Mouse (Mus musculus): ENCODE measurements around the gene Dnajc3. TPM values are rescaled to one million over a fixed set of nuclear protein-coding genes. Genes with fewer than 3 reads are reported as not detected.
A peak's percentile ranks its signal among the peaks of the same experiment; 100 is the strongest.

Dnajc3 gene
- polyA plus RNA-seq, 1 experiment from 2014 or later = 46.7 TPM

DNA sequence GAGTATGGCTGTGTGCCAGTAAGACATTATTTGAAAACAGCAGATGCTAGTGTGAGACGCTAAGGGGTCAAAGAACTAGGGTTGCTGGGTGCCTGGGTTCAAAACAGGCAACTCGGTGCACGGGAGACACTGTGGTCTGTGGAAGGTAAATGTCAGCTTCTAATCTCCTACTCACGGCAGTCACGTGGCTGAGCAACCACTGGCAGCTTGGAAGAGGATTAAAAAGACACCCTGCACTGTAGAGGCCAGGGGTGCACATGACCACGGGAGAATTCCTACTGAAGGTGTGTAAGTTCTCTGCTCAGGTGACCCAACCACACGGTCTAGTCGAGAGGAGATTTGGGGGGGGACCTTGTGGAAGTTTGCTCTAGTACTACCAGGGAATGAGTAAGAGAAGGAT, 30.2 kb upstream of the Dnajc3 start:
- Histone ChIP-seq H3K4me1 (ENCODE audit: control insufficient read depth, insufficient read depth, low read length) (peaks cover 6% of the 10 kb centered on the region; the same call in 1 of the 2 replicates), H3K27ac (ENCODE audit: low read depth, low read length) (no peak overlapping the region), H3K4me3 (ENCODE audit: low read length) (no peak overlapping the region), H3K4me2 (replicated peaks; ENCODE audit: low read depth, low read length) (no peak overlapping the region), H3K36me3 (ENCODE audit: control insufficient read depth, insufficient read depth, low read length) (peaks cover 48% of the 10 kb centered on the region), H3K9me3 (ENCODE audit: control insufficient read depth, low read length) (no peaks in the 10 kb centered on the region), H3K9ac (ENCODE audit: low read depth, low read length) (no peak overlapping the region), H3K27me3 (ENCODE audit: control insufficient read depth, insufficient read depth, low read length) (no peaks in the 10 kb centered on the region)
- no peak for ATAC-seq (ENCODE audit: low FRiP score, low TSS enrichment)
- WGBS = 67% methylated on average over 8 of the region's 8 CpGs

DNA sequence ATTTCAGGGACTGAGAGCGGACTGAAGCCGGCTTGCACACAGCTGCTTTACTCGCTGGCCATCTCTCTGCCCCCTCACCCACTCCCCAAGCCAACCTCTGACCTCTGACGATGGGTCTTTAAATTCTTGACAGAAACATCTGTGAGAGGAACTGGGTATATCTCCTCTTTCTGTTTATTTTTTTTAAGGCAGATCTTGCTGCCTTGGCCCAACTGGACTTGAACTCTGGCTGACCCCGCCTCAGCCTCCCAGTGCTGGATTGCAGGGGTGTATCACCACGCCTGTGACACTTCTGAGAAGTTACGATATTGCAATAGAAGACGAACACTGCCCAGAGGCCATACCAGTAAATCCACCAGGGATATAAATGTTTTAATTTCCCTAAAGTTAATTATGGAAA, 27.9 kb upstream of the Dnajc3 start:
- ATAC-seq (ENCODE audit: low FRiP score, low TSS enrichment) = peak; percentile 57
- Histone ChIP-seq H3K27ac (ENCODE audit: low read depth, low read length) (0 out of 2 replicates have a peak overlapping the region, but pooled peaks have one; percentile 17), H3K4me1 (ENCODE audit: control insufficient read depth, insufficient read depth, low read length) (peaks cover 6% of the 10 kb centered on the region; the same call in 1 of the 2 replicates), H3K9ac (ENCODE audit: low read depth, low read length) (no peak overlapping the region), H3K27me3 (ENCODE audit: control insufficient read depth, insufficient read depth, low read length) (no peaks in the 10 kb centered on the region), H3K9me3 (ENCODE audit: control insufficient read depth, low read length) (no peaks in the 10 kb centered on the region), H3K36me3 (ENCODE audit: control insufficient read depth, insufficient read depth, low read length) (peaks cover 35% of the 10 kb centered on the region), H3K4me3 (ENCODE audit: low read length) (no peak overlapping the region), H3K4me2 (replicated peaks; ENCODE audit: low read depth, low read length) (no peak overlapping the region)
- WGBS = 27% methylated on average over 8 of the region's 8 CpGs

DNA sequence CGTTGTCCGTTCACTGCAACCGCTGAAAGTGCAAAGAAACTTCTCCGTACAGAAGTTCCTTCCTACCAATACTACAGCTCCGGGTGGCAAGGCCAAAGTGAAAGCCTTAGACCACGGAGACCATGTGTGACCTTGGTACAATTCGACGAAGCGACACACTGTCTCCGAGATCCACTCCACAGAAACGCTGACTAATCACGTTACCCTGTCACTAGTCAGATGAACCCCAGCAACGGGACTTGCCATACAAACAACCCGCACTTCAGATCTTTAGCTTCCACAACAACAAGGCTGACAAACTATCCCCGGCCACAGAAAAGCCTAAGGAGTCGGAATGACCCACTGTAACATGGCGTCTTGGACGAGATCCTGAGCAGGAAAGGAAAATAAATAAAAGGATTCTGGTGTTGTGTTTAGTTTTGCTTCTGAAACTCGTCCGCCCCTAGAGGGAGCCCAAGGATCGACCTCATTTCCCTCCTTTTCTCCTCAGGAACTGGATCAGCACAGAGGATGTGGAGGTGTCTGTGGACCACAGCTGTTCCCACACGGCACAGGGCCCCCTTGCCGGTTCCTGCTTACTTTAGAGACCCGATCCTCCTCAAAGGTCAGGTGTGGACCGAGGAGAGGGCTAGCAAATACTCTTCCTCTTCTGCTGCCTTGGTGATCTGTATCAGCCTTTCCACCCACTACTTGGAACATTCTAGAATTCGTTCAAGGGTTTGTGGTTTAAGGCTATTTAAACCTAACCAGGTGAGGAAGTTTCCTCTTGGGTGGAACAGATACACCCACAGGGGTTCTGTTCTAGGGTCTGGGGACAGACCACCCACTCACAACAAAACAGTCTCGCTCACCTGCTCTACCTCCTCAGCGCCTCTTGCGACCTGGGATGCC, 27.2 kb upstream of the Dnajc3 start:
- no peak overlapping the region for H3K9ac ChIP-seq (ENCODE audit: low read depth, low read length)
- H3K9me3 ChIP-seq (ENCODE audit: control insufficient read depth, low read length) = no peaks in the 10 kb centered on the region
- H3K4me1 ChIP-seq (ENCODE audit: control insufficient read depth, insufficient read depth, low read length) = peaks cover 6% of the 10 kb centered on the region; the same call in 1 of the 2 replicates
- 0 out of 2 replicates have a peak overlapping the region, but pooled peaks have one; percentile 0 for H3K4me3 ChIP-seq (ENCODE audit: low read length)
- H3K4me2 ChIP-seq (replicated peaks; ENCODE audit: low read depth, low read length) = peak overlapping the region; percentile 18; the same call in 1 of the 2 replicates
- H3K27ac ChIP-seq (ENCODE audit: low read depth, low read length) = peak overlapping the region; percentile 17; the same call in 1 of the 2 replicates
- H3K27me3 ChIP-seq (ENCODE audit: control insufficient read depth, insufficient read depth, low read length) = no peaks in the 10 kb centered on the region
- peak; percentile 53 for ATAC-seq (ENCODE audit: low FRiP score, low TSS enrichment)
- WGBS = 39% methylated on average over 29 of the region's 29 CpGs
- peaks cover 32% of the 10 kb centered on the region for H3K36me3 ChIP-seq (ENCODE audit: control insufficient read depth, insufficient read depth, low read length)

DNA sequence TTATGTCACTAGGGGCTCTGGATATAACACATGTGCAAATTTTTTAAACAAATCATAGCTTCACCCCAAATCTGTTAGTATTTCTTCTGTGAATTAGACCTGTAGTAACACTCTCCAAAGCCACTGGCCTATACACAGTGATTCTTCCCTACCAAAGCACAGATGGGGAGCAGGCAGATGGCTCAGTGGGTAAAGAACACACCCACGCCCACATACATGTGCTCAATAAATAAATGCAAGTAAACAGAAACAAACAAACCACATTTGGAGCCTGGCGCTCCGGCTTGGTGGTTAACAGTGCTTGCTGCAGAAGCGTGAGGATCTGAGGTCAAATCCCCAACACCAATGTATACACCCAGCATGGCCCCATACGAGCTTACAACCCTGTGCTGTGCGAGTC, 26.3 kb upstream of the Dnajc3 start:
- H3K36me3 ChIP-seq (ENCODE audit: control insufficient read depth, insufficient read depth, low read length) = peaks cover 28% of the 10 kb centered on the region
- no peak overlapping the region for H3K4me3 ChIP-seq (ENCODE audit: low read length)
- no peak for ATAC-seq (ENCODE audit: low FRiP score, low TSS enrichment)
- 95% methylated on average over 6 of the region's 6 CpGs for whole genome bisulfite sequencing
- H3K9me3 ChIP-seq (ENCODE audit: control insufficient read depth, low read length) = no peaks in the 10 kb centered on the region
- H3K9ac ChIP-seq (ENCODE audit: low read depth, low read length) = no peak overlapping the region
- no peaks in the 10 kb centered on the region for H3K27me3 ChIP-seq (ENCODE audit: control insufficient read depth, insufficient read depth, low read length)
- H3K4me2 ChIP-seq (replicated peaks; ENCODE audit: low read depth, low read length) = no peak overlapping the region
- H3K4me1 ChIP-seq (ENCODE audit: control insufficient read depth, insufficient read depth, low read length) = peaks cover 6% of the 10 kb centered on the region; the same call in 1 of the 2 replicates
- H3K27ac ChIP-seq (ENCODE audit: low read depth, low read length) = no peak overlapping the region

DNA sequence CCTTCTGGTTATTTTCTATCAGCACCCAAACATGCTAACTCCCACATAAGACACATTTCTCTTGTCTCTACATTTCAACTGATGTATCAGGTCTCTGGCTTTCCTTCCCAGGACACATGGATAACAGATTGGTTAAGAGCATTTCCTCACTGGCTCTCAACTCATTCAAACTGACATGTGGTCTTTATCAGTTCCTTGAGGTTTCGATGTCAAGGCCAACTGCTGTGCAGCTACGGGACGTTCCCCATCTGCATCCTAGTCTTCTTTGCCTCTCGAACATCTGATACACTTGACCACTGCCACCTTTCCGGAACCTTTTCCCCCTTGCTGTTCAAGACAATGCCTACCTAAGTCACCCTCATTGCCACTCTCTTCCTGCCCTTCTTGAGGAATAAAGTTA, 24.1 kb upstream of the Dnajc3 start:
- no peaks in the 10 kb centered on the region for H3K27me3 ChIP-seq (ENCODE audit: control insufficient read depth, insufficient read depth, low read length)
- no peaks in the 10 kb centered on the region for H3K4me1 ChIP-seq (ENCODE audit: control insufficient read depth, insufficient read depth, low read length)
- H3K4me2 ChIP-seq (replicated peaks; ENCODE audit: low read depth, low read length) = no peak overlapping the region
- H3K9me3 ChIP-seq (ENCODE audit: control insufficient read depth, low read length) = no peaks in the 10 kb centered on the region
- no peak overlapping the region for H3K27ac ChIP-seq (ENCODE audit: low read depth, low read length)
- 39% methylated on average over 5 of the region's 5 CpGs for WGBS
- no peak overlapping the region for H3K9ac ChIP-seq (ENCODE audit: low read depth, low read length)
- H3K4me3 ChIP-seq (ENCODE audit: low read length) = no peak overlapping the region
- ATAC-seq (ENCODE audit: low FRiP score, low TSS enrichment) = no peak
- H3K36me3 ChIP-seq (ENCODE audit: control insufficient read depth, insufficient read depth, low read length) = peaks cover 13% of the 10 kb centered on the region; the same call in 1 of the 2 replicates

DNA sequence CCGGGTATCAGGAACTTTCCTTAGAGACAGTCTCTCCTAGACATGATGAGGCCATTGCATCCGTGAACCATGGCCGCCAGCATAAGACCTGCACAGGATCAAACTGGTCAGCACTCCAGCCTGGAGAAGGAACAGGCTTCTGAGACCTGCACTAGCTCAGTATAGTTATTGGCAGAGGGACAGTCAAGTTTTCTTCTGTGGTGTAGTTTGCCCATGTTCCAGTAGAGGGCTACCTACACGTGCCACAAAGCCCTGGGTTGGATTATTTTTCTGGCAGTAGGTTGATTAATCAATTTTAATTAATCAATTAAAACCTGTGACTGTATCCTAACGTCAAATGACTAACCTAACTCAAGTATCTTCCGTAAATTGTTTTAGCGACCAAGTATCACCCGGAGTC, 18.8 kb upstream of the Dnajc3 start:
- Histone ChIP-seq H3K9me3 (ENCODE audit: control insufficient read depth, low read length) (no peaks in the 10 kb centered on the region), H3K4me3 (ENCODE audit: low read length) (no peak overlapping the region), H3K36me3 (ENCODE audit: control insufficient read depth, insufficient read depth, low read length) (peaks cover 11% of the 10 kb centered on the region; the same call in 1 of the 2 replicates), H3K9ac (ENCODE audit: low read depth, low read length) (no peak overlapping the region), H3K4me1 (ENCODE audit: control insufficient read depth, insufficient read depth, low read length) (peaks cover 16% of the 10 kb centered on the region), H3K27ac (ENCODE audit: low read depth, low read length) (no peak overlapping the region), H3K27me3 (ENCODE audit: control insufficient read depth, insufficient read depth, low read length) (peaks cover 8% of the 10 kb centered on the region), H3K4me2 (replicated peaks; ENCODE audit: low read depth, low read length) (no peak overlapping the region)
- no peak for ATAC-seq (ENCODE audit: low FRiP score, low TSS enrichment)
- 68% methylated on average over 8 of the region's 8 CpGs for WGBS

DNA sequence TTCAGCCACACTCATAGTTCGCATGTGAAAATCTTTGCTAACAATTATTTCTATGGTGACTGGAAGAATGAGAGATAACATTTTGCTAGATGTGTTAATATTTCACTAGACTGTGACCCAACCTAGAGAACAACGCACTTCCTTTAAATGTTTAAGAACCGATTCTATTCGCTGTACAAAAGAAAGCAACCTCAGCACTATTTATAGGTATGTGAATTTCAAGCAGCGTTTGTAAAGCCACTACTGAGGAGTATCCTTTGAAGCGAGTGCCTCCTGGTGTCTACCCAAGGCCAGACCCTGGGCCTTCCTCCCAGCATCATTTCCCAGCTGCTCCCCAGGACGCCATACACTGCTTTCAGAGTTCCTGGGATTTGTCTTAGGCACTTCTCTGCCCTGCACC, 17.1 kb upstream of the Dnajc3 start:
- Histone ChIP-seq H3K4me3 (ENCODE audit: low read length) (no peak overlapping the region), H3K27ac (ENCODE audit: low read depth, low read length) (no peak overlapping the region), H3K4me2 (replicated peaks; ENCODE audit: low read depth, low read length) (no peak overlapping the region), H3K27me3 (ENCODE audit: control insufficient read depth, insufficient read depth, low read length) (peaks cover 8% of the 10 kb centered on the region), H3K9ac (ENCODE audit: low read depth, low read length) (no peak overlapping the region), H3K36me3 (ENCODE audit: control insufficient read depth, insufficient read depth, low read length) (peaks cover 11% of the 10 kb centered on the region; the same call in 1 of the 2 replicates), H3K4me1 (ENCODE audit: control insufficient read depth, insufficient read depth, low read length) (peaks cover 16% of the 10 kb centered on the region), H3K9me3 (ENCODE audit: control insufficient read depth, low read length) (no peaks in the 10 kb centered on the region)
- 61% methylated on average over 7 of the region's 7 CpGs for WGBS
- ATAC-seq (ENCODE audit: low FRiP score, low TSS enrichment) = no peak

DNA sequence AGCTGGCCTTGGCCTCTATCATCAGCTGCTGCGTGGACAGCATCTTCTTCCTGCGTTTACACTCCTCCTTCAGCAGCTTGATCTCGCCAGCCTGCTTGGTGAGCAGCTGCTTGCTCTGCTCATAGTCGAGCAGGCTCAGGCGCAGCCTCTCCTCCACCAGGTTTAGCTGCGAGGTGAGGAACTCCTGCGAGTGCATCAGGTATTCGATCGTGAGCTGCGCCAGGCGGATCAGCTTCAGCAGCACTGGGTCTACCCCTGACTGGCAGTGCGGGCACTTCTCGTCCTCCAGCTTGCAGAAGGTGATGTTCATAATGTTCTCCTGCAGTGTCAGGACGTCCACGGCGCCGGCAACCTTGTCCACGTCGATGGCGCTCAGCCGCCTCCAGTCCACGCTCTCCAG, 15.5 kb upstream of the Dnajc3 start:
- Histone ChIP-seq H3K9ac (ENCODE audit: low read depth, low read length) (peak overlapping the region; percentile 51), H3K4me2 (replicated peaks; ENCODE audit: low read depth, low read length) (peak overlapping the region; percentile 67), H3K27me3 (ENCODE audit: control insufficient read depth, insufficient read depth, low read length) (peaks cover 8% of the 10 kb centered on the region), H3K4me3 (ENCODE audit: low read length) (peak overlapping the region; percentile 44), H3K9me3 (ENCODE audit: control insufficient read depth, low read length) (no peaks in the 10 kb centered on the region), H3K27ac (ENCODE audit: low read depth, low read length) (no peak overlapping the region), H3K4me1 (ENCODE audit: control insufficient read depth, insufficient read depth, low read length) (peaks cover 16% of the 10 kb centered on the region), H3K36me3 (ENCODE audit: control insufficient read depth, insufficient read depth, low read length) (peaks cover 11% of the 10 kb centered on the region; the same call in 1 of the 2 replicates)
- ATAC-seq (ENCODE audit: low FRiP score, low TSS enrichment) = no peak
- 19% methylated on average over 22 of the region's 22 CpGs for WGBS

DNA sequence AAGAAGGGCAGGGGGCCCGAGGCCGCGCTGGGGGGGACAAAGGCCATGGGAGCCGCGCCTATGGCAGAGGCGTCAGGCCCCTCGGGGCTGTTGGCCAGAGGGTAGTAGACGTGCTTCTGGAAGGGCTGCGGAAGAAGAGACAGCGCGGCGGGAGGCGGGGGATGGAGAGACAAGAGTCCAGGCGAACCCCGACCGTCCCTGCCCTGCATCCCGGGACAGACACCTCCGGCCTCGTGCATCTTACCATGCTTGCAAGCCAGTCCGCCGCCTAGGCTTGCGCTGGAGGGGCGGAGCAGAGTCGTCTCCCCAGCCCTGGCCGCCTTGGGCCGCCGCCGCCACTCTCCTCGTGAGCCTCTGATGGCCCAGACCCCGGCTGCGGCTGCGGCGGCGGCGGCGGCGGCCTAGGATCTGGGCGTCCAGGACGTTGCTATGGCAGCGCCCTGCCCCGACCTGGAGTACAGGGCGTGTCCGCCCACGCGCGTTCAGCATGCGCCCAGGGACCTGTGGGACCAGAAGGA, 15.1 kb upstream of the Dnajc3 start:
- Histone ChIP-seq H3K9ac (ENCODE audit: low read depth, low read length) (peak overlapping the region; percentile 51), H3K4me3 (ENCODE audit: low read length) (peak overlapping the region; percentile 44), H3K4me2 (replicated peaks; ENCODE audit: low read depth, low read length) (peak overlapping the region; percentile 67), H3K4me1 (ENCODE audit: control insufficient read depth, insufficient read depth, low read length) (peaks cover 16% of the 10 kb centered on the region), H3K36me3 (ENCODE audit: control insufficient read depth, insufficient read depth, low read length) (peaks cover 11% of the 10 kb centered on the region; the same call in 1 of the 2 replicates), H3K27me3 (ENCODE audit: control insufficient read depth, insufficient read depth, low read length) (peaks cover 8% of the 10 kb centered on the region), H3K27ac (ENCODE audit: low read depth, low read length) (no peak overlapping the region), H3K9me3 (ENCODE audit: control insufficient read depth, low read length) (no peaks in the 10 kb centered on the region)
- WGBS = under 1% methylated on average over 41 of the region's 47 CpGs
- ATAC-seq (ENCODE audit: low FRiP score, low TSS enrichment) = peak; percentile 56

Measured in kidney, embryonic 14.5 days (tissue).